Mouse (Mus musculus) adrenal gland, postnatal 36 days (tissue): ENCODE data around the gene Pcdh9. TPM values are rescaled to one million over a fixed set of nuclear protein-coding genes. Genes with fewer than 3 reads are reported as not detected.

Experiments used
- DNase-seq, 2 experiments: peaks; one replicate each; pipeline ENCODE4 v3.0.0; 2021; ENCODE audit warnings: mixed read lengths in 1 of 2
- total RNA-seq, 2 experiments: library from RNA; stranded (reverse); gene quantifications; 2 replicates each; pipeline ENCODE4 v1.2.3; 2021

Pcdh9 gene
- total RNA-seq, 2 experiments from 2014 or later = 1.6 to 3.1 TPM

GRCm38 (mm10) chr14:93376159-93376558, 514.3 kb downstream of the Pcdh9 start:
- no peak for DNase-seq

DNA sequence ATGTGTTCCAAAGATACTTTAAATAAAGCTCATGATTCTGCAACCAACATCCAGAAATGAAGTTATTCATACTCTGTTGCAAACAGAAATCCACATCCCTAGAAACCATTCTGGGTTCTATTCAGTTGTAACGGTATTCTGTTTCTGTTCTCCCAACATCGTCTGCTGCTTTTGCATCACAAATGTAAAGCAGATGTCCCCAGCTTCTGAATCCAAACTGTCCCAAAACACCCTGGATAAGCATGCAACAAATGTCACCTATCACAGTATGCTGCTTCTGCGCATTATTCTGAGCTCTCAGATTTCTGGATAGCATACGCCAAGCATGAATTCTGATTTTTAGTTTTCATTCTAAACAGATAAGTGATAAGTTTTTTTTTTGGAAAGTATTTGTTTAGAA, 516.3 kb downstream of the Pcdh9 start:
- no peak for DNase-seq

- DNase-seq = no peak
Measured at GRCm38 (mm10) chr14:93354150-93354549, 536.3 kb downstream of the Pcdh9 start.

- peak; percentile 19 to 20 for DNase-seq
Measured at GRCm38 (mm10) chr14:93350906-93351305, 539.6 kb downstream of the Pcdh9 start.

GRCm38 (mm10) chr14:93349166-93349565, 541.3 kb downstream of the Pcdh9 start:
- DNase-seq = no peak

DNA sequence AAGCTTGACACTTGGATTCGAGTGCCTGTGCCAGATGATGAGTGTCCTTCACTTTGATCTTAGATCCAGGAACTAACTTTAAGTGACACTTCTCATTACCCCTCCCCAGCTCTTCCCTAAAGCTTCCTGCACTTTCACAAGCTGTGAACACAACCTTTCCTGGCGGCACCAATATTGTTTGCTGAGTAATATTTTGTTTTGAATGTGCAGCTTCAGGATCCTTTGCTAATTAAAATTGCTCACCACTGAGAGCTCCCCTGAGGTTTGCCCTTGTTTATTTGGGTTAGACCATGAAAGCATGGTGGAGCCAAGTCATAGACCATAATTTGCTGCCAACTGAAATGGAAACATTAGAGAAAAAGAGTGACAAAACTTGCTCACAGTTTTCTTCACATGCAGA, 543.4 kb downstream of the Pcdh9 start:
- no peak for DNase-seq

DNA sequence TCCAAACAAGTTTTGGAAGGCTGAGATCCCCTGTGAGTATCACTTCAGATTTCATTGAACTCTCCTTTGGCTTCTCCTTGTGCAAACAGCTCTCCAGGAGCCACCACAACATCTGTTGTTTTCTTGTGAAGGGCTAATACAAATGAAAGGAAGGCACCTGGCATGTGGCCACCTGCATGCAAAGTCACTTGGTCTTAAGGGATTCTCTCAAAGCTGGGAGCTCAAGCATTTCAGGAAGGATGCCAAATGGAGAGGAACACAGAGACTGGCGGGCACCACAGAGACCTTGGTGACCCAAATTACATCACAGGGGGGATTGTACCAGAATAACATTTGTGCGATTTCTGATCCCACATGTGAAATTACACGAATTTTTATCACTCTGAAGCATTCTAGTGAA, 547.7 kb downstream of the Pcdh9 start:
- DNase-seq = no peak

- DNase-seq = no peak
Measured at GRCm38 (mm10) chr14:93341390-93341789, 549.1 kb downstream of the Pcdh9 start.

DNA sequence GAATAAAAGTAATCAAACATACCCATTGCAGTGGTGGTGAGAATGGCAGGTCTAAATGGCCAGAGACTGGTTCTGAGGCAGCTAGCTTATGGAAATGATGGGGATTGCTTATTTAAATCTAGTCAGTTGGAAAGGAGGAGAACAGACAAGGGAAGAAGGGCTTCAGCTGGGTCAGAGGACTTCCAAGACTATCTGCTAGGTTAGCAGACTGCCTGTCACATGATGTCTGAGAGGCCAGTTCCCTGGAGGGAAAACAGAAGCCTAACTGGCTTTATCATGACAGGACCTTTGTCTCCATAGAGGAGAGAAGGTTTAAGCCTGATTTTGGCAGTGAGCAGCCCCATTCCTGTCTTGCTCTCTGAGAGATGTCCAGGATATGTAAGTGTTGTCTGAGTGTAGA, 561.2 kb downstream of the Pcdh9 start:
- DNase-seq = no peak

- no peak for DNase-seq
Measured at GRCm38 (mm10) chr14:93317393-93317792, 573.1 kb downstream of the Pcdh9 start.

GRCm38 (mm10) chr14:93288361-93288760, 602.1 kb downstream of the Pcdh9 start:
- no peak for DNase-seq

DNA sequence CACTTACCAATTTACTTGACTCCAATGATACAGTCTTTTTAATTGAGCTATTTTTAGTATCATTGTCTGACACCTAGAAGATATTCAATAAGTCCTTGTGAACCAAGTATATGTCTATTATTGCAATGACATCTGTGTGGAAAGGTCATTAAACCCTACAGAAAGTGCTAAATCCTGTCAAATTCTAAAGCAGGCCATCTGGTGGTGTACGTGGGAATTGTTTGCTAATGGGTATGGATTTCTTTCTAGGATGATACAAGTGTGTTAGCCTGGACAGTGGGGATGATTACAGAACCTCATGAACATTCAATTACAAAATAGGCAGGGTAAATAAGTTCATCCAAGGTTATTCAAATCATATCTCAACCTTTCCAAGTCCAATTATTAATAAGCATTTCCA, 602.8 kb downstream of the Pcdh9 start:
- DNase-seq = no peak

DNA sequence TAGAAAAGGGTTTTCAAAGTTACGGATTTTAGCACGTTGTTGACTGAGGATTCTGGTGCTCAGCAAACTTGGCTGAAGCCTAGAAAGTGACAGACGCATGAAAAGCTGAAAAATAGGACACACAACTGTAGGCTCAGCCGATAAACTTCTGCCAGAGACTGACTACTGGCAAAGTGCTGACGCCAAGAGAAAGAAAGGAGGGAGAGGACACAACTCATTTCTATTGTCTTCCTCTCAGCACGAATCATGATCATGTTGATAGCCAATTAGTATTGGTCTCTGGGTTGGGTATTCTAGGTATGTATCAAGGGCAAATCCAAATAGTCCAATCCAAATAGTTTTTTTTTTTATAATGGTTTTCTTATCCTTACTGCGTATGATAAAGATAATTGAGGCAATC, 605.3 kb downstream of the Pcdh9 start:
- DNase-seq = no peak

DNA sequence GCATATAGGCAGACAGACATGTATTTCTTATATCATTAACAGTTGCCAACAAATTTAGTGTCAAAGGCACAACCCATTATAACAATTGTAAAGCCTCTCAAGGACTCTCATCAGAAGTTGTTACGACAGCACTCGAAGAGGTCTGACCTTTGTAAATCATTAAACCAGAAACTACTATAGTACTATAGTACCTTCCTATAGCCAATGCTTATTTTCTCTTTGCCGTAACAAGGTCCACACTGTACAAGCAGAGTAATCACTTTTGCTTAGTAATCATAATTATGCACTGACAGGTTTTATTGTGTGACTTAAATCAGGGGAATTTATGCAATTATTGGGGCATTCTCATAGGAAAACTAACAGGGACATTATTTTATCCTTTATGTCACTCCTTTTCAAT, 606.5 kb downstream of the Pcdh9 start:
- DNase-seq = no peak

DNA sequence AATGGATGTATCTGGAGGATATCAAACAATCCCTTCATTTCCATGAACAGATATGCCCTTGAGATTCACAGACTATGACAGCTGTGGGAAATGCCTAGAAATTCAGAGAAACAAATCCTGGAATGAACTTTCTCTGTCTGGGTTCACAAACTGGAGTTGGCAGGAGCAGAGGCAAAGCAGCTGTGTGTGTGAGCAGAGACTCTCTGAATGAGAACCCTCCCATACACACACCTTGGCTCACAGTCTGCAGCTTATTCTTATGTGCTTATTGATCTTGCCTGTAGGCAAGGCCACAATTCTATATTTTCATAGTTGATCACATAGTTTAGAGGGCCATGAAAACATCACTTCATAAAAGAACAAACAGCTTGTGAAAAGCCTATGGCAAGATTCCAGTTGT, 614.8 kb downstream of the Pcdh9 start:
- DNase-seq = no peak

DNA sequence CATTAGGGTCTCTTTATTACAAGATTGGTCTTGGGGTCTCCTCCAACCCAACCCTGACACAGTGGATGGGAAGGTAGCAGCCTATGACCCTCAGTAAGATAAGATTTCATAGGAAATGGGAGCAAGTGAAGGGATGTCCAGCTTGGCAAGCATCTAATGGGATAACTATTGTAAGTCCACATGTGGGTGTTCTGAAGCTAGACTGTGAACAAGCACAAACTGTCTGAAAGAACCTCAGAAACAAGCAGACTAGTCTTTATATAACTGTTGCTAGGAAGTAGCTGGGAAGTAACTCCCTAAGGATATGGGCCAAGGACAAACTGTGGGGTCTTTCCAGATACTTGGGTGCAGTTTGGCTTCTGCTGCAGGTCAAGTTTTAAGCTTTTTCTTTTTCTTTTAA, 615.7 kb downstream of the Pcdh9 start:
- DNase-seq = no peak

DNA sequence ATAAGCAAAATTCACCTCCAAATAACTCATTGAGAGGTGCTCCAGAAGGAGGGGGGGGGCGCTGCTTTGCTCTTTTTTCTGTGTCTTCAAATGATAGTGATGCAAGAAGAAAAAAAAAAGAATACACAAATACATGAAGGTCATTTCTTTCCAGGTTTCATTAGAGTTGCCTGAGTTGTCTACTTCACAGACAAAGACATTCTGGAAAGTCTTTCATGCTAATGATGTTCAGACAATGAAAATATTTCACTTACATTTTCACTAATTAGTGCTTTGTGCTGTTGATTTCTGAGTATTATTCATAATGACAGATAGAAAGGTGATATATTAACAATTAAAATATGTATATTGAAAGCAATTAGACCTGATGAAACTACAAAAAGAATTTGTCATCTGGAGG, 637.1 kb downstream of the Pcdh9 start:
- DNase-seq = no peak

DNA sequence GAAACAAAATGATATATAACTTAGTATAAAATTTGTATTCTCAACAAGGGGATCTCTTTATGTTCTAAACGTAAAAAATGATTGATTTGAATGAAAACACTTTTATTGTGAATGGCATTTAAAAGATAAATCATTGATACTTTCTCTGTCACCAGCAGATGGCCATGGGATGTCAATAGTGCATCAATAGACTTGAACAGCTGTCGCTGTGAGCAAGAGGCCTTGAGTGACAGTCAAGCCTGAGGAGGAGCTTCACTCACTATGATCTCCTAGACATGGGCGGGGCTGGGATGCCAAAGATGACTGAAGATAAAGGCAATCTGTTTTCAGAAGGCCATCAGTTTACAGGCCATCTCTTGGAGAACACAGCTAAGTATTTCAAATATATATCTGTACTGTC, 650.2 kb downstream of the Pcdh9 start:
- no peak for DNase-seq

- DNase-seq = no peak
Measured at GRCm38 (mm10) chr14:93234333-93234732, 656.1 kb downstream of the Pcdh9 start.

DNA sequence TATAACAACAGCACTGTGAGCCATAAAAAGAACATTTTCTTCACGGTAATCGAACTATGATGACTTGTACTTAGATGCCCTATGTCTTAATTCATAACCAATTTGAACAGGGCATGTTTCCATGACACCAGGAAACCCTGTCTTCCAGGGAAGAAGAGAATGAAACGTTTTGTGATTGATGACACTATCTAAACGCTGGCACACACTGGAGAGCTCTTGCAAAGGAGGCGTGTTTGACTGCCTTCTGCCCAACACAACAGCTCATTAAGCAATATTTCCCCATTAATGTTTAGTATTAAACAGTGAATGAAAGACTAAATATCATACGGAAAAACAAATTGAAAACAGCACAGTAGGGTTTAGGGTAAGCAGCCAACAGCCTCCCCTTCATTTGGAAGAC, 656.9 kb downstream of the Pcdh9 start:
- no peak for DNase-seq

DNA sequence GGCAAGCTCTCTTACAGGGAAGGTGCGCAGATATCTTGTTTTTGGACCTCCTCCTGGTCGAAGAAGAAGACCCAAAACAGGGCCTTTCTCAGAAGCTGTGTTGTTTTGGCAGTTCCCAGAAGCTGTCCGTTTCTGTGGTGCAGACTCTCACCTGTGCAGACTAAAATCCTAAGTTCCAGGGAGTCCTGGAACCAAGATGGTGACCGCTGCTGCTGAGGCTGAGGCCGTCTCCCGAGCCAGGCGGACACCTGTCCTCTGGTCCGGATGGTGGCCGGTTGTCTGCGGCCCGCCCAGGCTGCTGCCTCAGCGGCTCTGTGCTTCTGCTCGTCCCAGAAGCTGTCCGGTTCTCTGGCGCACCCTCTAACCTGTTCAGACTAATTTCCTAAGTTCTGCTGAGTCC, 675.6 kb downstream of the Pcdh9 start:
- DNase-seq = peak; percentile 6 to 33

- DNase-seq = no peak
Measured at GRCm38 (mm10) chr14:93199791-93200190, 690.7 kb downstream of the Pcdh9 start.

GRCm38 (mm10) chr14:93182606-93183491, 707.6 kb downstream of the Pcdh9 start:
- no peak for DNase-seq

GRCm38 (mm10) chr14:93169201-93169600, 721.3 kb downstream of the Pcdh9 start:
- peak in 1 of 2 experiments; percentile 12 for DNase-seq
